Mouse (Mus musculus) heart, embryonic 16.5 days (tissue): Measurements from ENCODE around the gene Prss33. TPM values are rescaled to one million over a fixed set of nuclear protein-coding genes. Genes with fewer than 3 reads are reported as not detected.

Source experiments
- ATAC-seq: fragments of 200-750 bp; cut with Nextera tagmentation; replicated peaks from 2 replicates; pipeline ENCODE4 v1.8.0; 2017; ENCODE audit warnings: moderate number of reproducible peaks; ENCODE audit not compliant: insufficient read depth, low FRiP score; ENCODE audit errors: extremely low read depth
- H3K27ac ChIP-seq: fragments of 300-500 bp; sonication (generic); 2 replicates; pipeline ENCODE4 v1.5.1; 2014; ENCODE audit warnings: mild to moderate bottlenecking, low read length, control low read depth, moderate library complexity
- H3K27me3 ChIP-seq: fragments of 300-500 bp; sonication (generic); 2 replicates; pipeline ENCODE4 v1.6.1; 2014; ENCODE audit warnings: low read length, mixed read lengths; ENCODE audit not compliant: control insufficient read depth, insufficient read depth
- H3K36me3 ChIP-seq: fragments of 300-500 bp; sonication (generic); 2 replicates; pipeline ENCODE4 v1.6.1; 2014; ENCODE audit not compliant: control insufficient read depth, insufficient read depth
- H3K4me1 ChIP-seq: fragments of 300-500 bp; sonication (generic); 2 replicates; pipeline ENCODE4 v1.6.1; 2014; ENCODE audit warnings: low read length, mixed read lengths; ENCODE audit not compliant: control insufficient read depth, insufficient read depth
- H3K4me2 ChIP-seq: fragments of 300-500 bp; sonication (generic); 2 replicates; pipeline ENCODE4 v1.6.1; 2014; ENCODE audit warnings: low read depth, mild to moderate bottlenecking, control low read depth, low read length
- H3K4me3 ChIP-seq: fragments of 300-500 bp; sonication (generic); 2 replicates; pipeline ENCODE4 v1.5.1; 2014; ENCODE audit warnings: mild to moderate bottlenecking, control low read depth, low read length
- H3K9ac ChIP-seq: fragments of 300-500 bp; sonication (generic); 2 replicates; pipeline ENCODE4 v1.6.1; 2014; ENCODE audit warnings: low read length, control low read depth
- H3K9me3 ChIP-seq: fragments of 300-500 bp; sonication (generic); replicated peaks from 2 replicates; pipeline ENCODE4 v1.6.1; 2016; ENCODE audit warnings: low read length; ENCODE audit not compliant: control insufficient read depth
- WGBS: fragments of 180-500 bp; shearing (Covaris S2); extraction: QIAGEN DNeasy Blood & Tissue Kit; methylation state at CpG from one replicate; pipeline ENCODE4 v1.1.7; 2014; 5-methylcytosine and 5-hydroxymethylcytosine counted together
- polyA plus RNA-seq: library from polyadenylated mRNA; unstranded; fragments of >200 nt; fragmentation: Nextera tagmentation; extraction: Ambion mirVana; gene quantifications from 2 replicates; pipeline ENCODE4 v1.2.1, GENCODE M21; 2015

The Prss33 gene
- polyA plus RNA-seq, 1 experiment from 2014 or later, result not detected

GRCm38 (mm10) chr17:23857193-23857592 lies 21.3 kb upstream of the Prss33 start:
- Histone ChIP-seq H3K9me3 (no peaks in the 10 kb centered on the region), H3K27me3 (no peaks in the 10 kb centered on the region), H3K27ac (no peak overlapping the region), H3K4me3 (no peak overlapping the region), H3K9ac (no peak overlapping the region), H3K4me1 (peaks cover 6% of the 10 kb centered on the region; the same call in 1 of the 2 replicates), H3K36me3 (no peaks in the 10 kb centered on the region), H3K4me2 (no peak overlapping the region)
- ATAC-seq, result no peak
- 81% methylated on average over 6 of the region's 6 CpGs for WGBS

- 56% methylated on average over 10 of the region's 10 CpGs for WGBS
- Histone ChIP-seq H3K36me3 (no peaks in the 10 kb centered on the region), H3K27me3 (no peaks in the 10 kb centered on the region), H3K4me1 (peaks cover 6% of the 10 kb centered on the region; the same call in 1 of the 2 replicates), H3K4me3 (no peak overlapping the region), H3K9ac (no peak overlapping the region), H3K4me2 (no peak overlapping the region), H3K9me3 (no peaks in the 10 kb centered on the region), H3K27ac (no peak overlapping the region)
- peak; percentile 45; the same call in 1 of the 2 replicates for ATAC-seq
These were observed 18.4 kb upstream of the Prss33 start for GRCm38 (mm10) chr17:23854229-23854765.

GRCm38 (mm10) chr17:23853292-23853691 lies 17.4 kb upstream of the Prss33 start:
- Histone ChIP-seq H3K4me1 (peaks cover 6% of the 10 kb centered on the region; the same call in 1 of the 2 replicates), H3K4me3 (no peak overlapping the region), H3K9me3 (no peaks in the 10 kb centered on the region), H3K9ac (no peak overlapping the region), H3K27ac (no peak overlapping the region), H3K27me3 (no peaks in the 10 kb centered on the region), H3K4me2 (no peak overlapping the region), H3K36me3 (no peaks in the 10 kb centered on the region)
- WGBS, result 34% methylated on average over 5 of the region's 5 CpGs
- no peak for ATAC-seq

- Histone ChIP-seq H3K9me3 (no peaks in the 10 kb centered on the region), H3K4me3 (no peak overlapping the region)
- no peak for ATAC-seq
These were observed 15.2 kb upstream of the Prss33 start for GRCm38 (mm10) chr17:23850853-23851749.

GRCm38 (mm10) chr17:23850028-23850427 lies 14.2 kb upstream of the Prss33 start:
- 65% methylated on average over 2 of the region's 2 CpGs for WGBS
- no peak for ATAC-seq
- no peak overlapping the region for H3K4me3 ChIP-seq
- no peaks in the 10 kb centered on the region for H3K36me3 ChIP-seq
- peaks cover 6% of the 10 kb centered on the region; the same call in 1 of the 2 replicates for H3K4me1 ChIP-seq
- no peaks in the 10 kb centered on the region for H3K27me3 ChIP-seq
- H3K9ac ChIP-seq, result no peak overlapping the region
- no peaks in the 10 kb centered on the region for H3K9me3 ChIP-seq
- H3K27ac ChIP-seq, result no peak overlapping the region
- no peak overlapping the region for H3K4me2 ChIP-seq

More at GRCm38 (mm10) chr17:23850853-23851749, 15.2 kb upstream of the Prss33 start:
- no peaks in the 10 kb centered on the region for H3K27me3 ChIP-seq
- WGBS, result 43% methylated on average over 17 of the region's 19 CpGs
- no peaks in the 10 kb centered on the region for H3K36me3 ChIP-seq
- no peak overlapping the region for H3K27ac ChIP-seq
- peaks cover 6% of the 10 kb centered on the region; the same call in 1 of the 2 replicates for H3K4me1 ChIP-seq
- no peak overlapping the region for H3K4me2 ChIP-seq
- H3K9ac ChIP-seq, result no peak overlapping the region

GRCm38 (mm10) chr17:23843812-23844273 lies 8.0 kb upstream of the Prss33 start, which contains the start of the genes Prss32 and Prss41:
Gene Prss32, plus strand, starts transcription at chr17:23843855.
Gene Prss41, minus strand, starts transcription at chr17:23844172.
- Histone ChIP-seq H3K9ac (no peak within 1 kb of the TSS), H3K36me3 (no peaks in the 10 kb centered on the region), H3K4me2 (peak within 1 kb of the TSS; percentile 39), H3K27ac (no peak within 1 kb of the TSS), H3K9me3 (no peaks in the 10 kb centered on the region), H3K4me1 (no peaks in the 10 kb centered on the region), H3K27me3 (no peaks in the 10 kb centered on the region; the same call in 1 of the 2 replicates), H3K4me3 (peak within 1 kb of the TSS; percentile 5; the same call in 1 of the 2 replicates)
- WGBS, result 12% methylated on average over 19 of the region's 19 CpGs
- no peak for ATAC-seq

- H3K4me2 ChIP-seq, result no peak overlapping the region
- WGBS, result 41% methylated on average over 23 of the region's 23 CpGs
- ATAC-seq, result no peak
- no peak overlapping the region for H3K4me3 ChIP-seq
- no peaks in the 10 kb centered on the region for H3K36me3 ChIP-seq
- no peak overlapping the region for H3K9ac ChIP-seq
- H3K27ac ChIP-seq, result no peak overlapping the region
- no peaks in the 10 kb centered on the region; the same call in 1 of the 2 replicates for H3K27me3 ChIP-seq
- no peaks in the 10 kb centered on the region for H3K9me3 ChIP-seq
- no peaks in the 10 kb centered on the region for H3K4me1 ChIP-seq
These were observed 7.4 kb upstream of the Prss33 start for GRCm38 (mm10) chr17:23843141-23843811.

- H3K4me3 ChIP-seq, result no peak overlapping the region
- H3K27me3 ChIP-seq, result no peaks in the 10 kb centered on the region; the same call in 1 of the 2 replicates
- H3K4me1 ChIP-seq, result no peaks in the 10 kb centered on the region
- no peaks in the 10 kb centered on the region for H3K9me3 ChIP-seq
- no peak overlapping the region for H3K4me2 ChIP-seq
- no peaks in the 10 kb centered on the region for H3K36me3 ChIP-seq
- WGBS, result 31% methylated on average over 4 of the region's 4 CpGs
- no peak overlapping the region for H3K9ac ChIP-seq
- ATAC-seq, result no peak
- H3K27ac ChIP-seq, result no peak overlapping the region
These were observed 5.3 kb upstream of the Prss33 start for GRCm38 (mm10) chr17:23841145-23841544.
